Mouse (Mus musculus) urinary bladder, postnatal 14 days (tissue): ENCODE measurements around the gene Rnasek.

ENCODE experiments used
- DNase-seq: peaks from one replicate; pipeline ENCODE4 v3.0.0; 2021; ENCODE audit warnings: low spot score

The Rnasek gene

DNA sequence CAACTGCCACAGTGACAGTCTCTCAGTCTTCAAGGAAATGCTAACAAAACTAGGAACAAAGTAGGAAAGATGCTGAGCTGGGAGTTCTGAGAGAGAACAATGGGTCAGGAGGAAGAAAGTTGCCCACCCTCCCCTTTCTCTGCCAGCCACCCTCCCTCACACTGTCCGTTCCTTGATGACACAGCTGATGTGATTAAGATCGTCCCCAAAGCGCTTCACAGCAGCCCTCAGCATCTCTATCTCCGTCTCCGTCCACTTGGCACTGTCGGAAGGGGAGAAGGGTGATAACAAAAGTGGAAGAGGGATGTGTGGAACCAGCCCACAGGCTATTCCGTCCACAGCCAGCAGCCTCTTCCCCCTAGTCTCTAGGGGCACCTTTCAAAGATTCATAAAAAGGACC is 2.9 kb downstream of the Rnasek start:
- no peak for DNase-seq

DNA sequence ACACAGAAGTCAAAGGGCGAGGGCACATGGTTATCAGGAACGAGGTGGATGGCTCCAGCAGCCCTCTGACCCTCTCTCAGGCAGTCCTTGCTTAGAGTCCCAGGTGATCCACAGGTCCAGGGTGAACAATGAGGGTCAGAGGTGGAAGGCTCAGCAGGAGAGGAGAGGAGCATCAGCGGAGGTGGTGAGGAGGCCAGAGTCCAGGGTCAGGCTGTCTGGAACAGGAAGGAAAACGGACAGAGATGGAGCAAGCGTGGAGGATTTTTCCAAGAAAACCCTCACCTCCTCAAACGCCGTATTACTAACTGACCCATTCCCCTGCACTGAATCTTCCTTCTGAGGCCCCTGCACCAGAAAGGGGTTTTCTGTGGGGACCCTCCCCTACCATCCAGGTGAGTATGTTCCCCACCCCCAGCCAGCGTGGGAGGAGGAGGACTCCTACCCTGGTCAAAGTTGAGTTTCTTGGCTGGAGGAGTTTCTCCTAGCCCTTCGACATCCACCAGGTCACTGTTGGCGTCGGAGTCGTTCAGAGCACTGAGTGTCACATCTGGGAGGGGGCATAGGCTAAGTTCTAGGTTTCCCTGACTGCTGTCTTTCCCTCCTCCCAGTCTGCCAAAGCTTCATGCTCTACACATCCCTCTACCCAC is 4.3 kb downstream of the Rnasek start:
- DNase-seq: no peak

DNA sequence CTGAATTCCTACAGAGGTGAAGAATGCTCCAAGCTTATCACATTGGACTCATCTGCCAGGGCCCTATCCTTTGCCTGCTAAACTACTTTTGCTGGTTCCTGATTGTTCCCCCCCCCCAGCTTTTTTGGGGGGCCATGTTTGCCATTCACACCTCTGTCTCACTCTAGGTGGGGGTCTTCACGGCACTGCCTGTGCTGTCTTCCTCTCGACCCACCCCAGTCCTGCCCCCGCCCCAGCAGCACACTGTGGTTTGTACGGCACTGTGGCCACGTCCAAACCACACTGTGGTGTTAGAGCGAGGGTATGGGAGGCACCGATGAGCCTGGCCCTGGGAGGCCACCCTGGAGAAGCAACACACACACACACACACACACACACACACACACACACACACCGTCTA is 5.1 kb downstream of the Rnasek start:
- no peak for DNase-seq

DNA sequence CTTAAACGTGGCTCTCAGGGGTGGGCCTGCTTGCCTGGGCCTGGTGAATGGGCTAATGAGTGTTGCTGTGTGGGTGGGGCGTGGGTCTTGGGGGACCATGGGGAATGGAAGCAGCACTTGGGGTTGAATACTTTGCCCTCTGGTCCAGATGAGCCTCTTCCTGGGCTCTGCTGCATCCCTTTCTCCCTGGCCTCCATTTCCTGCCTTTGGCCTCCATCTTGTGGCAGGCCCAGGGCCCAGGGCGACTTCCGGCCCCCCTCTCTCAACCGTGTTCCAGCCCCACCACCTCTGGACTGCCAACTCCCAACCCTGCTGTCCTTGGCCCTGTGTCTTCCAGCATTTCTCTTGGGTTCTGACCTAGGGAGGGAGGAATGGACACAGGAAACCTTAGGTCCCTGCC is 5.6 kb downstream of the Rnasek start:
- no peak for DNase-seq

DNA sequence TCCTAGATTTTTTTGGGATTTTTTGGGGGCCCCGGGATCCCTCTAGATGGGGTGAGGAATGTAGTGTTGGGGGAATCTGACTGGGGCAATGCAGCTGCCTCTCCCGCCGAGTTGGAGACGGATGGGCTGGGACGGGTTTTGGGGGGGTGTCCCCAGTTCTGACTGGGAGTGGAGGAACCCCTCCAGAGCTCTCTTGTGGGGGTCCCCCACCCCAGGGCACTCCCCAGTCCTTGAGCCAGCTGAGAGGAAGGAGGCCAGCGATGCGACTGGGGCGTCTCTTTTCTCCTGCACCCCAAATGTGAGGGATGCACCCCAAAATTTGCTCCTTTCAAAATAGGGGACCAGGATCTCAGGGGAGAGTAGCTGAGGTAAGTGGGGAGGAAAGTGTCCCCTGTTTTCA is 6.6 kb downstream of the Rnasek start:
- no peak for DNase-seq

DNA sequence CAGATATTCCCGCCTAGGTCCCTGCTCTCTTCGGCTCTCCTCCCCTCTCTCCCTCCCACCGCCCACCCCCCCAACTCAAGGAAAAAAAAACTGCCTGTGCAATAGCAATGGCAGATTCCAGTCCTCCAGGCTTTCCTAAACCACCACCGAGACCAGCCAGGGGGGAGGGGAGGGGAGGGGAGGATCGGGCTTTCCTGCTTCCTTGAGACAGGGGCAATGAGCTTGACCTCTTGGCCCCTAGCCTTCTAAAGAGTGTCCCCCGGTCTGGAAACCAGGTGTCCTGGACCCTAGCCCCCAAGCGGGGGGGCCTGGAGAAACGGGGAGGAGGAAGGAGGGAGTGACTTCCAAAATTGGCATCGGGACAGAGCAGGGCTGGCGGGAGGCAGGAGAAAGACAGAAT is 7.1 kb downstream of the Rnasek start:
- DNase-seq: peak; percentile 46

DNA sequence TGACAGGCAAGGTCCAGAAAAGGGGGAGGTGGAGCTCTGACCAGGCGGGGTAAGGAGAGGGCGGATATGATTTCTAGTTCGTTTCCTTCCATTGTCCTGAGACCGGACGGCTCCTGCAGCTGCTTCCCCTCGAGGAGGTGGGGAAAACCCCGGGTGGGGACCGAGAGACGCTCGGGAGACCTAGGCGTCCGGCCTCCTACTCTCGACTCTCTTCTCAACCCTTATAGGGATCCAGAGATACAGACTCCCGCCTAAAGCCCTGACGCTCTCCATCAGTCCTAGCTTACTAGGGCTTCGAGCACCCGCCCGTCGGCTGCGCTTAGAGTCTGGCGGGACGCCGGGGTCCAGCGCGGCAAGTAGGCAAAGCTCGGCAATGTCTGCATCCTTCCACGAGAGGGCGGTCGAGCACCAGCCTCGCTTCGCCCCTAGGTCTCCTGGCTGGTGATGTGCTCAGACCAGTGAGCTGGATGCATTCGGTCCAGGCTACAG is 9.4 kb downstream of the Rnasek start:
- peak; percentile 86 for DNase-seq

DNA sequence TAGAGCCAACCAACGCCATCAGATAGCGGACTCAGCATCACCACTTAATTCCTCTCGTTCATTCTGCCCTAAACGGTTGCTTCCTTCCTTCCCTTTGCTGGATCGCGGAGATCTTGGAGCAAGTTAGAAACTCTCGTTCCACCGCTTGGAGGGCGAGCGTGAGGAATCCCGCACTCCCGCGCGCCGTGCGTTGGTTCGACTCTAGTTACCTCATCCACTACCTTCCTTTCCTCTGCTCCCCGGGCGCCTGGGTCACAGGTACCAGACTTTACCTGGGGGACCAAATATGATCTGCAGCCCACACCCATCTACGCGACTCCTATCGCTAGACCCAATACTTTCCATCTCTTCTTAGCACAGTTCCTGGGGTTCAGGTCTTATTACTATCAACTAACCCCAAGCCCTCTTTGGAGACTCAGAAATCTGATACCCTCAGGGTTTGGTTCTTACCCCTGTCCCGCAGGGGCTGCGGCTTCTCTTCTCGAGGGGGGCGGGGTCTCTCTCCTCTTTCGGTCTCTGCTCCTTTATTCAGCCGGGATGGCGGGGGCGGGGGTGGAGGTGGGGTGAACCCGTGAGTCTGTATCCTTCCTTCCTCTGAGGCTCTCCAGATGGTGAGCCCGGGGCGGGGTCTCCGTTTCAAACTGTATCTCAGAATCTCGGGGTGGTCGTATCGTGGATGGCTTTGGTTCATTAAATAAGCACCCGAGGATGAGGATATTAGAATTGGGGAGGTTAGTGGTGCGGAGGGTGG is 10.2 kb downstream of the Rnasek start, which contains the start of gene Bcl6b:
Bcl6b (minus strand) TSS at position 539 of the 751 bp plus-strand sequence.
- no peak for DNase-seq

DNA sequence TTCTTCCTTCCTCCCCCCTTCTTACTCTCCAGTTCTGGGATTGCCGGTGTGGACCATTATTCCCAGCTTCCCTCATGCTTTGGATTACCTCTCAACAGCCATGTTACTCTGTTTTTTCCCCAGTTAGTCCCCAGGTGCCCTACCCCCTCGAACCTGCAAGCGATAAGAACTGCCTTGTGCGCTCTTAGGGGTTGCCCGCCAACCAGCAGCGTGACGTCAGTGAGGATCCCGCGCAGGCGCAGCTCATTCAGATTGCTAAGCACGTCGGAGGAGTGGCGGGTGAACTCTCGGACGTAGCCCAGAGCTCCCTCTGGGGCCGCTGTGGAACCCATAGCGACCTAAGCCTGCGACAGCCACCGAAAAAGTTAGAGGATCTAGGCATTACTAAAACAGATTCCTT is 10.8 kb downstream of the Rnasek start:
- DNase-seq: peak; percentile 83

DNA sequence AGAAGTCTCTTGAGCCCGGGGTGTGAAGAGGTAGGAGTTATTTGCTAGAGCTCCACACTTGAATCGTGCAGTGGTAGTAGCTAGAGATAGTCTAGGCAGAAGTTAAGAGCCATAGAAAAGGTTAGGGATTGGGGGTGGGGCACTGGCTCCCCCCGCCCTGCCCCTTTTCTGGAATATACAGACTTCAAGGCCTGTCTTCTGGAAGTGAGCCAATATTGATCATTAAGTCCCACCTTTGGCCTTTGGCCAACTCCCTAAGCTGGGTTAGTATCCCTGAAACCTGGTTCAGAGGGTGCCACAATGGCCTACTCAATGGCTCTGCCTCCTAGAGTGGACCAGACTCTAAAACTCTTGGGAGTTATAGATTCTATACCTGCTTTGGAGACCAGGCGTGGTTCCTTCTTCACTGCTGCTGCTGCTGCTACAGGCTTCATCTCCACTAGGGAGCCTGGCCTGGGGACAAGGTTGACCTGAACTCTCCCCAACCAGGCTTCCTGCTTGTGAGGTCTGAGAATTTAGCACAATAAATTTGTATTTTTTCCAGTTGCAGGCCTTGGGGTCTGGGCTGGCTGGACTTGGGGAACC is 11.9 kb downstream of the Rnasek start:
- DNase-seq: no peak

DNA sequence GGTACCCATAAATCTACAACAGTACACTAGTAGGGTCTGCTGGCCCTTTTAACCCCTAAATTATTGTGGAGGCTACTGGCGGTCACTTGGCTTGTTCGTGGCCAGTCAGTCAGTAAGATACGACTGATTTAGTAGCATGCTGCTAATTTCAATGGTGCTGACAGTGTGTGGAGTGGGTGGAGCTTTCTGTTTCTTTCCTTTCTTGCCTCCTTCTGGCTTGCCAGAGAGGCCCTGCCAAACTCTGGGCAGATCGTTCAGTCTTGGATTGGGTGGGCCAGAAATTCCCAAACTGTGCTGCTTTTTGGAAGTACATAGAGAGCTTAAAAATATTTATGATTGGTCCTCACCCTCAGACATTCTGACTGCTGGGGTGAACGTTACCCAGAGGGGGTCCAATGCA is 12.5 kb downstream of the Rnasek start:
- no peak for DNase-seq

DNA sequence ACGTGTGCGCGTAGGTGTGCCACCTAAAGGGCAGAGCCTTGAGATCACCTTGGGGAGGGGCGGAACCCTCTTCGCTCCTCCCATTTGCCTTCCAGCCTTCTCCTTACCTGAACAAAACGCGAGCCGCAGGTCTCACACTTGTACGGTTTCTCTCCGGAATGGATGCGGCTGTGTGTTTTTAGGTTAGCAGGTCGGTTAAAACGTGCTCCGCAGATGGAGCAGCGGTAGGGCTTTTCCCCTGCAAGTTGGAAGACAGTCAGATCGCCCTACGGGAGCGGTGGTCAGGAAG is 13.1 kb downstream of the Rnasek start:
- DNase-seq: no peak

DNA sequence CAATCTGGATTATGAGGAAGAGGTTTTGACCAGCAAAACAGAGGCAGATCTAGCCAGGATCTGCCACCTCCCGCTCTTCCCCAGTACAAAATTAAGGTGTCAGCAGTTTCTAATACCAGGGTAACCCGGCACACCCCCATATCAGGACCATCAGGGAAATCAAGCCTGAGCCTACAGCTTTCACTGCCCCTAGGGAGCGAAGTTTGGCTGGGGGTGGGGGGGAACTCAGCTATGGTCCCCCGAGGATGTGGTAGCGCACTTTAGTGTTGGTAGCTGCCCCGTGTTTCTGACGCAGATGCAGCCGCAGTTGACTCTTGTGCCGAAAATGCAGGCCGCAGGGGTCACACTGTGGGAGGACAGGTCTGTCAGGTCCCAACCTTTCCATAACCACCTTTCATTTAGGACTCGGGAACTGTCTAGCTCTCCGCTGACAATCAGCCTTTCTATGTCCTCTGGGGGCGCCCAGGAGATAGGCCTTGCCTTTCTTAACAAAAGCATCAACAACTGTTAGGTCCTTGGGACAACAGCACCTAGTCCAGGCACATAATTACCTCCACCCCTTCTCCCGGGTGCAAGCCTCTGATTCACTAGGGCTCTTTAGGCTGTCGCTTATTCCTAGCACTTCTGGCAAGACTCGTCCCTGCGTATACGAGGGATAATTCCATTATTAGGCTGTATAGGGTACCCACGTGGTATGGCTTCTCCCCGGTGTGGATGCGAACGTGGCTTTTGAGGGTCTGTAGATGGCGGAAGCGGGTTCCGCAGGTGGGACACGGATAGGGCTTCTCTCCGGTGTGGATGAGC is 13.6 kb downstream of the Rnasek start:
- no peak for DNase-seq

DNA sequence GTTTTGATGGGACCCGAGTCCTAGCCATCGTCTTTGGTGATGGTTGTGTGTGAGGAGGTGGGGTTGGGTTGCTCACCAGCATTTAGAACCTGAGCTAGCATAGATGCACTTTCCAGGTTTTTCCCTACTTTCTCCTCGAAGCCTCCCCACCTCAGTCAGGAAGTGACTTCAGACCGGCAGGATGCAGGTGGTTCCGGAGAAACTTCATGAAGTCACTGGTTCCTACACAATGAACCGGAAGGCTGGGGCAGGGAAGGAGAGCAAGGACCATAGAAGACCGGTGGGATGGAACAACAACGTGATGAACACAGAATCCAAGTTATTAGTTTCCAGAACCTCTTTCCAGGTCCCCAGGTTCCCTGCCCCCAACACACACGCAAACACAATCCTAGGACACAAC is 15.9 kb downstream of the Rnasek start:
- no peak for DNase-seq

DNA sequence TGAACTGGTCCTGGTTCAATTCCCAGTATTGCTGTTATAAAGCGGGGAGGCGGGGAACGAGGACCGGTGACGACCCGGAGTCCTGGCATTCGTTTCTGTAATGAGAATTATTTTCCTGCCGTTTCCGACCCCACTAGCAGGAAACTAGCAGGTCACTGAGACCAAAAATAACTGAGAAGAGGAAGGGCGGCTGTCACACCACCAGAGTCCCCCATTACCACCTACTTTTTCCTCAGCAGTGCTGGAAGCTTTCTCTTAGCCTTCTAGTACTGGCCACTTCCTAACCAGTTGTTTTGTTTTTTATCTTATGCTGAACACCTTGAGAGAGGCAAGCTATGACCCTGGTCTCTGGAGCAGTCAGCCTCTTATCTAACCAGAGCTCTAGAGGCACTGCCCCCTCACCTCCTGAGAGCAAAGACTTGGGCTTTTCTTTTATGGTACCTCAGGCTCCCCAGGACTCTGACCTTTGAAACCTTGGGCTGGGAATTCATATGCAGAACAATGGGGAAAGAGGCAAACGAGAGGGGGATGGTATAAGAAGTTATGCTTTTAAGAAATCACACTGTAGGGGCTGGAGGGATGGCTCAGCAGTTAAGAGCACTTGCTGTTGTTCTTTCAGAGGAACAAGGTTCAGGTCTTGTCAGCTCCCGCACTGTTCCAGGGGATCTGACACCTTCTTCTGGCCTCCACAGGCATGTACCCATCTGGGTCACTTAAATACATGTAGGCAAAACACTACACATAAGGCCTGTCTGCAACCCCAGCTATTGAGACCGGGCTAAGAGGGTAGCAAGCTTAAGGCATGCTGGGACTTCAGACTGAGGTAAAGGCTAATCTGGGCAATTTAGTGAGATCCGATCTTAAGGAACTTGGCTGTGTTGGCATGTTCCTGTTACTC is 17.8 kb downstream of the Rnasek start:
- no peak for DNase-seq

DNA sequence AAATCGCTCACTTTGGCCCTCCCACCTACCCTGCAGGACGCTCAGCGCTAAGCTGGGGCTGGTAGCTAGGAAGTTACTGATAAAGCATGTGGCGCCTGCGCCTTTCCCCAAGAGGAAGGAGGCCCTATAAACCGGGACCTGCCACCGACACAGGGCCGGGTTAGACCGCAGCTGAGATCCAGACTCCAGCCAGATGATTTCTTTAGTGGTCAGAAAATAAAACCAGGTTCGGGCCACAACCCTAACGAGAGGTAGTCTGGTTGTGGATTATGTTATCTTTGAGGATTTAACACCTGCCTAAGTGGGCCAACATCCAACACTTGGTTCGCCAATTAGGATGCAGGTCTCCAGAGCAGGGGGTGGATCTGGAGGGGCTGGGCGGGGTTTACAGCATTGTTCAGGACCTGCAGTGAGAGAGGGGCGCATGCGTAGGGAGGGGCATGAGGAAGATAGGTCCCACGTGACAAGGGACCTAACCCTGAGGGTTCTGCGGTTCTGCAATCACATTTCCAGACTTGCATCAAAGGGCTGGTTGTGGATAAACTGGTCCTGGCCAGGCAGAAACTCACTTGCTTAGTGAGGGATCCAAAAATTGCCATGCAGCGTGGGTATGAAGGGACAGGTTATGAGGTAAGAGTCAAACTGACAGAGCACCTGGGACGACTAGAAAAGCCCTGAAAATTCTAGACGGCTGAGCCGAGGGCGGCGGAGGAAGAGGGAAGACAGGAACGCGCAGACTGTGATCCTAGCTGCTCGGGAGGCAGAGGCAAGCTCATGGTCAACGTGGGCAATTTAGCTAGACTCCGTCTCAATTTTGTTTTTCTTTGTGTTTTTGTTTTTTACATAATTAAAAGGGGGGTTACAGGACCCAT is 18.7 kb downstream of the Rnasek start, which contains the start of gene Slc16a13:
Slc16a13 (minus strand) TSS at position 334 of the 872 bp plus-strand sequence.
- DNase-seq: peak; percentile 94

DNA sequence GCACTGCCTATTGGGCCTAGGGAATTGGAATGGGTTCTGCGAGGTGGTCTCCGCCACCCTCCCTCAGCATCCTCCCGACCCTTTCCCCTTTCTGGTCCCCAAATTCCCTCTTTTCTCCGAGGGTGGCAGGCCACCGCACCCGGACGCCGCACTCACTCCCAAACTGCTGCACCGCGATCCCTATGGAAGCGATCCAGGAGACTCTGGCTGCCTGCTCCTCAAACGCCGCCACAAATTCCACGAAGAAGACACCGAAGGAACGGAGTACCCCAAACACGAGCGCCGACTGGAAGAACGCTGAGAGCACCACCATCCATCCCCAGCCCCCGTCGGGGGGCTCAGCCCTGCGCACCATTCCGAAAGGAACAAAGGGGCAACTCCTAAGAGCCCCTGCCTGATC is 19.3 kb downstream of the Rnasek start:
- no peak for DNase-seq

DNA sequence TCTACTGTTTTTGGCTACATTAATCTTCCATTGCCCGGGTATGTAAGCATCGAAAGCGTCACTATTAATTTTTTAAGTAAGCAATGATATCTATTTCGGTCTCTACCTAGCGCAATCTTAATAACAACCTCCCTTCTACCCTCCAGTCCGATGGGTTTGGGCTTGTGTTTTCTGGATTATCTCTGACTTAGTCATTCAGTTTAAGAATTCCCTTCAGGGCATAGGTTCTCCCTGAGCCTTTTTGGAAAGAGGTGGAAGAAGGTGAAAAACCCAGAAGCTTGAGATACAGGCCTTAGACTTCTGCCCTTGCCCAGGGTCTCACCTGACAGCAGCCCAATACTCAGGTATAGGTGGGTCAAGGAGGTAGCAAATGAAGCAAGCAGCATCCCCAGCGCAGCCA is 19.8 kb downstream of the Rnasek start:
- DNase-seq: no peak

DNA sequence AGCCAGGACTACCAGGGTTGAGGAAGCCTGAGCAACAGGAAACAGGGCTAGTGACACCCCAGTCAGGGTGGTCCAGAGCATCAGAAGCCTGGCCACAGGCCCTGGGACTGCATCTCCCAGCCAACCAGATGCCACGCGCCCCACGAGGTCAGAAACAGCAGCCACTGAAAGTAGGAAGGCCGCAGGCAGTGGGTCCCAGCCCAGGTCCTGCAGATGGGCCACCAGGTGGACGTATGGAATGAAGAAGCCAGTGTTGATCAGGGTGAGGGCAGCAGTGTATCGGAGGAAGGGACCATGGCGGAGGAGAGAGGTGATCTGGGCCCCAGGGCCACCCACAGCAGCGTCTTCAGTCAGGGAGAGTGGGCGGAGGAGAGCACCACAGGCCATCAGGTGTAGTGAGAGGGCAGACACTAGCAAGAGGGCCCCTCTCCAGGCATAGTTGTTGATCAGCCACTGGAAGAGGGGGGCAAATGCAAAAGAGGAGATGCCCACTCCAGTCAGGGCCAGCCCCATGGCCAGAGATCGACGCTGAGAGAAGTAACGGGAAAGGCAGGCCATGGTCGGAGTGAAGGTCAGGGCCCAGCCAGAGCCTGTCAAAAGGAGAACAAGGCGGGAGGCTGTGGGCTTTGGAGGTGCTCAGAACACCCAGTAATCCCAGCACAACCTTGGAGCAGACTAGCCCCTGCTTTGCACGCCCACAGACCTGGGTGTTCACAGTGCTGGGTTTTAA is 20.7 kb downstream of the Rnasek start:
- DNase-seq: no peak

DNA sequence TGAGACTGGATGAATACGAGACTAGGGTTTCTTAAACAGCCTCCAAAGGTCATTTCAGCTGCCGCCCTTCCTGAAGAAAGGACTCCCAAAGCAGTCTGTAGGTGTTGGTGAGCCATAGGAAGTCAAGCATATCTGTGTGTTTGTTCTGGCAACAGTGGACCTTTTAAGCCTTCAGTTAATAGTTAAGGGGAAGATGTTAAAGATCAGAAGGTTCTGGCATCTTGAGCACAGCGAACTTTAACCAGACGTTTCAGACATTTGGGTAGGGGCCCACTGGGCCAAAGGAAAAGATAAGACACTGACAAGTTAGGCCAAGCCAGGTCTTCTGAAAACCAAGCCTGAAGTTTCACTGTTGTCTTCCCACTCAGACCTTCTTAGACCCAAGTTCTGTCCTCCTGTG is 21.6 kb downstream of the Rnasek start:
- DNase-seq: no peak
